Mouse (Mus musculus): ENCODE measurements around the gene Hist1h3a.

Hist1h3a gene

DNA sequence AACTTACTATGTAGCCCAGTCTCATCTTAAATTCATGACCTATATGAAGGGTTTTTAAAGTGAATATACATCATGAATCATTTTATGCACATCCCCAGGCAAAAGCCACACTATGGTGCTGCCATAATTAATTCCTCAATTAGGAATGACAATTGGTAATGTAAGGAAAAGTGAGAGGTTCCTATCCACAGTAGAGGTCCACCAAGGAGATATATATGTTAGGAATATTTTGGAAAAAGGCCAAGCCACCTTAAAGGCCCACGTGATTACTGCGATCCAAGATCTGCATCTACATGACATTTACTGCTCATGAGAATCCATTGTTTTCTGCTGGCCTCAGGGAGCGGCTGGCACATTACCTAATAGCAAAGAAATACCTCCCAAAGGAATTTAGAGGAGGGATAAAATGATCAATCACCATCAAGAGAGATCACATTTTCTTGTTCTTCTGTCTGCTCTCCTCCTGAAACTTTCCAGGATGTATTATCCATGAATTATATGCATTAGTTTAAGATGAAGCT is 2.9 kb downstream of the Hist1h3a start:
- DNase-seq (ENCODE audit: extremely low spot score, low read depth, low spot score), result no peak

DNA sequence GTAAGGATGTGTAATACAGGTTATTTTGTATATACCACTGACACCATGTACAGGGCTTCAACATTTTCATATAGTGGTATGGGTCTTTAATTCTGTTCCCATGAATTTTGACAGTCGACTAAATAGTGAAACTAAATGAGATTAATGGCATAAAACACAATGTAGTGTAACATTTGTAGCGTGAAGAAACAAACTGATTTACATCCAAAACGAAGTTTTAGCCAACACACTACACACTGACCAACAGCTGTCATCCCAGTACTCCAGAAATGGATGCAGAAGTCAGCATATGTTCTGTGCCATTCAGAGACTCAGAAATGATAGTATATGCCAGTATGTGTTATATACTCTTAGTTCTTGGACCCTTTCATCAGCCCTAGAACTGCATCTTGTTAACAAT is 4.3 kb downstream of the Hist1h3a start:
- DNase-seq (ENCODE audit: extremely low spot score, low read depth, low spot score), result no peak

DNA sequence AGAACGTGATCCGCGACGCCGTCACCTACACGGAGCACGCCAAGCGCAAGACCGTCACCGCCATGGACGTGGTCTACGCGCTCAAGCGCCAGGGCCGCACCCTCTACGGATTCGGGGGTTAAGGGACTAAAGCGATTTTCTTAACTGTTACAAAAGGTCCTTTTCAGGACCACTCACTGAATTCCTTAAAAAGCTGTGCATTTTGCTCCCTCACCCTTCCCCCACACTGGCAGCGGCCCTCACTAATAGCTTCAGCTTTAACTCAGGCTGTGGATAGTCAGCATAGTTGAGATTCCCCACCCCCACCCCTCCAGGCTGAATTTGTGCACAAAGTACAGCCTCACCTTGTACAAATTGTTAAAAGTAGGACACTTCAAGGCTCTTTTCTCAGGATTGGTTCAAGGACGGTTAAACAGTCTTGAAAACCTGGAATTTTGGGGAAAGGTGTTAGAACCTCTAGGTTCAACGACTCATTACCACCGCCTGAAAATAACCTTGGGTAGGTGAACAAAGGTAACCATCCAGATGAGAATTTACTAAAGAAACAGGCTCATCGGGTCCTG is 4.9 kb downstream of the Hist1h3a start:
- DNase-seq (ENCODE audit: extremely low spot score, low read depth, low spot score), result no peak

DNA sequence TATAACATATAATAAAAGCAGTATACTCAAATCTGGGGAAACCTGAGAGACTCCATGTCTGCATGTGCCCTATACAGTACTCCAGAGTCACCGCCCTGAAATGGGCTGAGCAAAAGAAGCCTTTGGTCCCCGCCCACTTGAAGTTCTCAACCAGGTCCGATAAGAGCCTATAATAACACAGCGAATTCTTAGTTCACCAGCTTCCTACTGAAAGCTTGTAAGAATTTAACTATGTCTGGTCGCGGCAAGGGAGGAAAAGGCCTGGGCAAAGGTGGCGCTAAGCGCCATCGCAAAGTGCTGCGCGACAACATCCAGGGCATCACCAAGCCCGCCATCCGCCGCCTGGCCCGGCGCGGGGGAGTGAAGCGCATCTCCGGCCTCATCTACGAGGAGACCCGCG is 5.4 kb downstream of the Hist1h3a start, which contains the start of gene Hist1h4b:
TSS of gene Hist1h4b (plus strand) at position 224 of the 400 bp plus-strand sequence.
- peak; percentile 97 for DNase-seq (ENCODE audit: extremely low spot score, low read depth, low spot score)

DNA sequence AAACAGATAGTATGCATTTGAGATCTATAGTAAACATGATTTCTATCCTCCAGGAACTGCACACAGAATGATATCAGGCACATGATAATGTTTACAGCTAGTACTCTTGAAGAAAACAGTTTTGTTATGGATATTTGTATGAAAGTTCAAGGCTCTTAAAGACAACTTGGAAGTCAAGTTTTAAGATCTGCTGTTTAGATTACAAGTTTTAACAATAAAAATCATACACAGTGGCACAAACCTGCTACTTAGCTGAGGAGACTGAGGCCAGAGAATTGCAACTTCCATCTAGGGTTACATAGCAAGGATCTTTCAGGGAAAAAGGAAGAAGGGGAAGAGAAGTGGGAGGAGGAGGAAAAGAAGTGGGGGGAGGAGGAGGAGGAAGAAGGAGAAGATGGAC is 7.2 kb downstream of the Hist1h3a start:
- DNase-seq (ENCODE audit: extremely low spot score, low read depth, low spot score), result no peak

DNA sequence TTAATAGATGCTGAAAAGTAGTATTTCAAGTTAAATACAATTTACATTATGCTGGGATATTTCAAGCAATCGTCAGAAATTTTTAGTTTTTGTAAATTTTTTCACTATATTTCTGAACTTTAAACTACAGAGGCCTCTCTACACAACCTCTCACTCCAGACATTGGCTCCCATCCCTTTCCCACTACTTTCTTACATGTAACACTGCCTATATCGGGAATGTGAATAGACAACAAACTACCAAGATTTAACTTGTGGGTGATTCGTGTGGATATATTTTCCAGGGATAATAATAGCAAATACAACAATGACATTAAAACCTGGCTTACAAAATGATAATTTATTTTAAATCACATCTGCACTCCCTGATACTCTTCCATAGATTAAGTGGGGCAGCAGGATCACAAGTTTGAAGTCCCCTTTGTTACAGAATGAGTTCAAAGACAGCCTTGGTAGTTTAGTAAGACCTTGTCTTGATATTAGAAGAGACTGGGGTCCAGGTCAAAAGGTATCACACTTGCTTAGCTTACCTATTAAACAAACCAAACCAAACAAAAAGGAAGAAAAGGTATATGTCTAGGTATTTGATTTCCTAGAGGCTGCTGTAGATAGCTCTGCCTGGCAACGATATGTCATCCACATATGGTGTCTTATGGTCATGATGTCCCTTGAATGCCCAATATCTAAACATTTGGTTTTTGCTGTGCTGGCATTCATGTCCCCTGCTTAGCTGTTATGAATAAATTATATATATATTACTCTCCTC is 8.7 kb downstream of the Hist1h3a start:
- no peak for DNase-seq (ENCODE audit: extremely low spot score, low read depth, low spot score)

DNA sequence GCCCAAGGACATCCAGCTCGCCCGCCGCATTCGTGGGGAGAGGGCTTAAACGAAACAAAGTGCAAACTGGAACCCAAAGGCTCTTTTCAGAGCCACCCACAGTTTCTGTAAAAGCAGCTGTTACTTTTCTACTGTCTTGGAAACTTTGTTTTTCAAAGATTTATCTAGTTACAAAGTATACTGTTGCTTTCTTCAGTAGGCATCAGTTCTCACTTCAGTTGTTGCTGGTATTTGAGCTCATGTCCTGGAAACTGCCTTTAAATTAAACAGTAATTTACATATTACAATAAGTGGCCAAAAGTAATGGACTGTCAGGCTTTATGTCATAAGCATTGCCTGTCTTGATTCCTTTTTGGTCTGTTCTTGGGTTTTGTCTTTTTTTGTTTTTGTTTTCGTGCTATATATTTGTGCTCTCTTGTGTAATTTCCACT is 9.4 kb downstream of the Hist1h3a start:
- no peak for DNase-seq (ENCODE audit: extremely low spot score, low read depth, low spot score)

DNA sequence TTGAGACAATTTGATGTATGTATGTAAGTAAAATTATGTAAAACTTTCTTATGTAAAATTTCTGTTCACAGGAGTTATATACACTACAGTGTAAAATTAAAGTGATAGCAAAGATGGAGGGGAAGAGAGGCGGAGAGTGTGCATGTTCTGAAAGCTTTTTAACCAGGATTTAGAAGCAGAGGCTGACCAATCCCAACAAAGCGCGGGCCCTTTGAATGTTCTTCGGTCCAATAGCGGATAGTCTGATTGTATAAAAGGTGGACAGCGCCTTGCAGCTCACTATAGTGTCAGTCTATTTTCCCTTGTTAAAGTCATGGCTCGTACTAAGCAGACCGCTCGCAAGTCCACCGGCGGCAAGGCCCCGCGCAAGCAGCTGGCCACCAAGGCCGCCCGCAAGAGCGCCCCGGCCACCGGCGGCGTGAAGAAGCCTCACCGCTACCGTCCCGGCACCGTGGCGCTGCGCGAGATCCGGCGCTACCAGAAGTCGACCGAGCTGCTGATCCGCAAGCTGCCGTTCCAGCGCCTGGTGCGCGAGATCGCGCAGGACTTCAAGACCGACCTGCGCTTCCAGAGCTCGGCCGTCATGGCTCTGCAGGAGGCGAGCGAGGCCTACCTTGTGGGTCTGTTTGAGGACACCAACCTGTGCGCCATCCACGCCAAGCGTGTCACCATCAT is 10.0 kb downstream of the Hist1h3a start, which contains the start of gene Hist1h3b:
TSS of gene Hist1h3b (plus strand) at position 201 of the 675 bp plus-strand sequence.
- DNase-seq (ENCODE audit: extremely low spot score, low read depth, low spot score), result peak; percentile 92

DNA sequence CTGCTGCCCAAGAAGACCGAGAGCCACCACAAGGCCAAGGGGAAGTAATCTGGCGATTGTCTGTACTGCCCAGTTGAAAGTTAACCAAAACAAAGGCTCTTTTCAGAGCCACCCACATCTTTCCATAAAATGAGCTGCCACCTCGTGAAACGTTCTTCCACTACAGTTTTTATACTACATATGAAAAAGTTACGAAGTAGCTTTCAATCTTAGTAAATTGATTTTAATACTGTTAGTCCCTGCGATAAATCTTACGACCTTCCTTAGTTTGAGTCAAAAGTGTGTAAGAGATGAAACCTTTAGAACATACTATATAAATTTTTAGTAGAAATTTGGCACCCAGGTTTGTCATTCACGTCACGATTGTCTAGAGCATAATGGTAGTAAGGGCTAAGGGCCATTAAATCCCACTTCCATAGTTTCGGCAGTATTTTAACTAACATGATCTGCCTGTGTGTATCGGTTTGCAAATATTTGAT is 10.7 kb downstream of the Hist1h3a start:
- peak; percentile 53 for DNase-seq (ENCODE audit: extremely low spot score, low read depth, low spot score)

DNA sequence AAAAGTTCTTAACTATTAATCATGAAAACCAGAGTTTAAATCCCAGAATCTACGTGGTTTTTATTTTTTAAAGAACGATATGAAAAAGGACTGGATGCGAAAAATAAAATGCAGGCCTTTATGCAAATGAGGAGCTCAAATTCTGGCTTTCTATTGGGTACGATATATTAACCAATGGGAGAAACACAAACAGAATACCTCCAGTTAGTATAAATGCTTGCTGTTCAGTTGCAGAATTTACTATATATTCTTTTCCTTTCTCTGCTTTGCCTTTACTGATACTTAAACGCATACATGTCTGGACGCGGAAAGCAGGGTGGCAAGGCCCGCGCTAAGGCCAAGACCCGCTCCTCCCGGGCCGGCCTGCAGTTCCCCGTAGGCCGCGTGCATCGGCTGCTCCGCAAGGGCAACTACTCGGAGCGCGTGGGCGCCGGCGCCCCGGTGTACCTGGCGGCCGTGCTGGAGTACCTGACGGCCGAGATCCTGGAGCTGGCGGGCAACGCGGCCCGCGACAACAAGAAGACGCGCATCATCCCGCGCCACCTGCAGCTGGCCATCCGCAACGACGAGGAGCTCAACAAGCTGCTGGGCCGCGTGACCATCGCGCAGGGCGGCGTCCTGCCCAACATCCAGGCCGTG is 11.2 kb downstream of the Hist1h3a start, which contains the start of gene Hist1h2ab:
TSS of gene Hist1h2ab (plus strand) at position 288 of the 639 bp plus-strand sequence.
- DNase-seq (ENCODE audit: extremely low spot score, low read depth, low spot score), result peak; percentile 89

DNA sequence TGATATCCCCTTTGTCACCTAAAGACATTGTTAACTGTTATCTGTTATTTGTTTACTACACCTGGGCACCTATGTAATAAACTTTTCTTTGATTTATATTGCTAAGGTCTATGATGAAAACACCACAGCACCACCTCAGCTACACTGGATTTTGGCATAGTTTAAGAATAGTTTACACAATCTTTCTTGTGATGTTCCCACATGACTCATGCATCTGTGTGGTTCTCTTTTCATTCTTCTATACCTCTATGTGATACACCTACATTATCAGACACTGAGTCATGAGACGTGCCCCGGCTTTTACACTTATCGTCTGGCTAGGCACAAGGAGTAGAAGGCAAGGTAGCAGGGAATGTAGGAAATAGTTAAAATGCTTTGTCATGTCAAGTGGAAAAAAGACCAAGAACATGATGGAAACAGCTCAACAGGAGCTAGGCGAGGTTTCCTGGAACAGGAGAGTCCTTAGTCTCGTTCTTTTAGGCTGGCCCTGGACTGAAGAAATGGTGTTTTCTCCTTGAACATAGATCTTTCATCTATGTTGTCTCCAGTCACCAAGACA is 12.5 kb downstream of the Hist1h3a start:
- DNase-seq (ENCODE audit: extremely low spot score, low read depth, low spot score), result no peak

DNA sequence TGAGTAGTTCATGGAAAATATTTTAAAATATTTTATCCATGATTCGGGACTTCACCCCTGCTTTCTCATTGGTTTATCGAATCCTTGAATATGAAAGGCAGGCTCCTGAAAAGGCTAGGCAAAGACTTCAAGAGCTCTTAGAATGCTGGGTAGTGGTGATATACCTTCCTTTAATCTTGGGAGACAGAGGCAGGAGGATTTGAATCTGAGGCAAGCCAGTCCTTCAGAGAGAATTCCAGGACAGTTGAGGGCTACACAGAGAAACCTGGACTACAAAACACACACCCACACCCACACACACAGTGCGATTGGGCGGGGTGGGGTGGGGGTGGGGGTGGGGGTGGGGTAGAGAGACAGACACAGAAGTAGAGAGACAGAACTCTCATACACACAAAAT is 14.3 kb downstream of the Hist1h3a start:
- no peak for DNase-seq (ENCODE audit: extremely low spot score, low read depth, low spot score)

DNA sequence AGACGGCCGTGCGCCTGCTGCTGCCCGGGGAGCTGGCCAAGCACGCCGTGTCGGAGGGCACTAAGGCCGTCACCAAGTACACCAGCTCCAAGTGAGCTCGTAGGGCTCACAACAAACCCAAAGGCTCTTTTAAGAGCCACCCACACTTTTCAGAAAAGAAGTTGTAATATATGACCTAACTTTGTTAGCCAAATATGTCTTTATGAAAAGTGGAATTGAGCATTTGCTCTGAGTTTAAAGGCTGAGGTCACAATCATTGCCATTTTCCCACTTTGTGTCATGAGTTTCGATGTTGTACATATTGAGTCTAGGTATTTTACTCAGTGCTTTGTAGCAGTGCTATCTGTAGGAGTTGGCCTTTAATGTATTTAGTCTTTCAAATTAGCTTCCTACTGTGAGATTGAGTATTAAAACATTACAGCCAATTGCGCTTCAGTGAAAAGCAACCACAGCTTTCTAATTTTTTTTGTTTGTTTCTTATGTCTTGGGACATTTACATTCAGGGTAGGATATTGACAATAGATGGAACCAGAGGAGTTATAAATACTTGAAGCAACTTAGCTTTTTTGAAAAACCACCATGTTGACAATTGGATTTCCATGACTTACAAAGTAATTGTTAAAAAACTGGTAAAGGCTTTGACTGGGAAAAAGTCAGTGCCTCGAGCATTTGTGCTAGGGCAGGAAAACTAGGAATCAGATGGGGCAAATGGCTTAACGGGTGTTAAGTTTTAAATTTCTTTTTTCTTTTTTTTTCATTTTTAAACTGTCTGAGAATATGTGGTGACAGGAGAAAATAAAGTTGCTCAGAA is 14.9 kb downstream of the Hist1h3a start:
- DNase-seq (ENCODE audit: extremely low spot score, low read depth, low spot score), result peak; percentile 62

DNA sequence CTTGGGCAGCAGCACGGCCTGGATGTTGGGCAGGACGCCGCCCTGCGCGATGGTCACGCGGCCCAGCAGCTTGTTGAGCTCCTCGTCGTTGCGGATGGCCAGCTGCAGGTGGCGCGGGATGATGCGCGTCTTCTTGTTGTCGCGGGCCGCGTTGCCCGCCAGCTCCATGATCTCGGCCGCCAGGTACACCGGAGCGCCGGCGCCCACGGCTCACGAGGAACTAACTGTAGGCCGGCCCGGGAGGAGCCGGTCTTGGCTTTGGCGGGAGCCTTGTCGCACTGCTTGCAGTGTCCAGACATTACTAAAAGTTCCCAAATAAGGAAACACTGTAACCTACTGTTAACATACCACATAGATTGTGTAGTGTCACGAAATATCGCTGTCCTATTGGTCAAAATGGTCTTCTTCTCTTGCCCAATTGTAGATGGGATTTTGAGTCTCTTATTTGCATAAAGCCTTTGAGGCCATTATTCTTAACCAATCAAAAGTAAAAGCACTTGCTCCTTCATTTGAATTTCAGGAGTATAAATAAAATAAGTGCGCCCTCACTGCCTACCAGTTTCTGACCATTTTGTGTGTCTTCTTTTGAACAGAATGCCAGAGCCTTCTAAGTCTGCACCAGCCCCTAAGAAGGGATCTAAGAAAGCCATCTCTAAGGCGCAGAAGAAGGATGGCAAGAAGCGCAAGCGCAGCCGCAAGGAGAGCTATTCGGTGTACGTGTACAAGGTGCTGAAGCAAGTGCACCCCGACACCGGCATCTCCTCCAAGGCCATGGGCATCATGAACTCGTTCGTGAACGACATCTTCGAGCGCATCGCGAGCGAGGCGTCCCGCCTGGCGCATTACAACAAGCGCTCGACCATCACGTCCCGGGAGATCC is 15.7 kb downstream of the Hist1h3a start, which contains the start of gene Hist1h2bb:
TSS of gene Hist1h2bb (plus strand) at position 534 of the 880 bp plus-strand sequence.
- peak; percentile 93 for DNase-seq (ENCODE audit: extremely low spot score, low read depth, low spot score)

DNA sequence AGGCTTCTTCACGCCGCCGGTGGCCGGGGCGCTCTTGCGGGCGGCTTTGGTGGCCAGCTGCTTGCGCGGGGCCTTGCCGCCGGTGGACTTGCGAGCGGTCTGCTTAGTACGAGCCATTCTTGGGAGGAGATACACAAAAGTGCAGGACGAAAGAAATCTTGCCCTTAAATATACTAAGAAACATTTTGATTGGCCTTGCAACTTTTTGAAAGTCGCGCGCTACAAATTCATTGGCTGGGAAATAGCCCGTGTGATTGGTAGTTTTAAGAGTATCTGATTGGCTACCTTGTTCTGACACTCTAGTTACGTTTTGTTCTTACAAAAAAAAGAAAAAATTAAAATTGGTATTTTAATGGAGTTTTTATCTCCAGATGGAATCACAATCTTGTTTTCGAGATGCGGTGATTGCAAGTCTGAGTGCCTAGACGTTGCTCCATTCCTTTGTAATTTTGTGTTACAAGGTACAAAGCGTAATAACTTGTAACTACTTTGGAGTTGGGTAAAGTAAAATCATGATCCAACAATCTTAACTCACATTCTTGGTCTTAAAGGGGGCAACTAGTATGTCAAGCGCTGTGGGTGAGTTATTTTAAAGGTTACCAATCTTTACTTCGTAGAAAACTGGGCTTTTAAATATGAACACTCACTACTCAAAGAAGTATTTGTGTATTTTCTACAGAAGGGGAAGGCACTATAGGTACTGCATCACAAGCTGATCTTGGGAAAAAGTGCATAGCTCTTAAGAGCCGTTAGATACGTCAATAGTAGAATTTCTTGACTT is 16.6 kb downstream of the Hist1h3a start, which contains the start of gene Hist1h3c:
TSS of gene Hist1h3c (minus strand) at position 222 of the 781 bp plus-strand sequence.
- peak; percentile 91 for DNase-seq (ENCODE audit: extremely low spot score, low read depth, low spot score)

DNA sequence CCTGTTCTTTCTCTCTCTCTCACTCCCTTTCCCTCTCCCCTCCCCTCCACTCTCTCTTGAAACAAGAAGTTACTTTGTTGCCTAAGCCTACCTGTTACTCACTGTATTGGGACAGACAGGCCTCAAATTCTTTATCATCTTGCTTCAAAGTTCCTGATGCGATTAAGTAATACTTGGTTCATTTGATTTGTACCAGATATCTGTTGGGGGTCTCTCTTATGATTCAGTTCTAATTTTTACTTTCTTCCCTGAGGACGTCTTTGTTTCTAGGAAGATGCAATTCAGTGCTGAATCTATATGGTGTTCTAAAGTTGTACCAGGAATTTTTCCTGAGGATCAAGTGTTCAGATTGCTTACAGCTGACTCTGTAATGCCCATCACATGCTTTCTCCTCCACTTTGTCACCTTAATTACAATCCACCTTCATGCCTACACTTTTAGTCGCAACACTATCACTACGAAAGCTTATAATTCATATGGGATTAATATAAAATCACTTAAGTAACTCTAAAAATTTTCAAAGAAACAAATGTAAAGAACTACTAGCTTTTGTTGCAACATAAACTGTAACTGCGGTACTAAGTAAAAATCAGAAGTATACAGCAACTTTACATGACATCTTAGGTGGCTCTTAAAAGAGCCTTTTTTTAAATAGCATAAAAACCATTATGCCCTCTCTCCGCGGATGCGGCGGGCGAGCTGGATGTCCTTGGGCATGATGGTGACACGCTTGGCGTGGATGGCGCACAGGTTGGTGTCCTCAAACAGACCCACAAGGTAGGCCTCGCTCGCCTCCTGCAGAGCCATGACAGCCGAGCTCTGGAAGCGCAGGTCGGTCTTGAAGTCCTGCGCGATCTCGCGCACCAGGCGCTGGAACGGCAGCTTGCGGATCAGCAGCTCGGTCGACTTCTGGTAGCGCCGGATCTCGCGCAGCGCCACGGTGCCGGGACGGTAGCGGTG is 17.5 kb downstream of the Hist1h3a start:
- peak; percentile 68 for DNase-seq (ENCODE audit: extremely low spot score, low read depth, low spot score)

DNA sequence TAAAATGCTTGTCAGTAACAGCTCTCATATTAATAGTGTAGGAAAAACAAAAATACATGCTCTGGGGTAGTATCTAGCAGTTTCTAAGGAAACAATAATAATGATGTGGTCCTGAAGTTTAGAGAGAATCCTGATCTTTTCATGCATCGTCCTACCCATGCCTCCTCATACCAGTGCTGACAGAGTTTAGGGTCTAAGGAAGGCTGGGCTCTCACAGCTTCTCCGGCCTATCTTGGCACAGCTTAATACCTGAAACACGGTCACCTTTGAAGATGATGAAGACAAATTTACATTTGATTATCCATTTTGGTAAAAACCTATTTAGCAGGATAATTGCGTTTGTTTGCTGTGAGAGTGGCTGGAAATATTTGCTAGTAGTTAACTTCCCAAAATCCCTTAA is 18.2 kb downstream of the Hist1h3a start:
- no peak for DNase-seq (ENCODE audit: extremely low spot score, low read depth, low spot score)
